Mouse (Mus musculus) neural tube, embryonic 15.5 days (tissue): ENCODE data around the gene Chchd4. TPM values are rescaled to one million over a fixed set of nuclear protein-coding genes. Genes with fewer than 3 reads are reported as not detected.

Experiments used
- ATAC-seq: fragments of 200-750 bp; cut with Nextera tagmentation; 2 replicates; pipeline ENCODE4 v1.8.0; 2017; ENCODE audit warnings: mild to moderate bottlenecking, moderate TSS enrichment, moderate library complexity; ENCODE audit not compliant: low FRiP score
- H3K27ac ChIP-seq: fragments of 300-500 bp; sonication (generic); replicated peaks from 2 replicates; pipeline ENCODE4 v1.5.1; 2015; ENCODE audit warnings: mild to moderate bottlenecking, inconsistent platforms
- H3K27me3 ChIP-seq: fragments of 300-500 bp; sonication (generic); replicated peaks from 2 replicates; pipeline ENCODE4 v1.6.1; 2015; ENCODE audit warnings: inconsistent platforms
- H3K36me3 ChIP-seq: fragments of 300-500 bp; sonication (generic); 2 replicates; pipeline ENCODE4 v1.6.1; 2015; ENCODE audit warnings: inconsistent platforms
- H3K4me1 ChIP-seq: fragments of 300-500 bp; sonication (generic); 2 replicates; pipeline ENCODE4 v1.6.1; 2015; ENCODE audit warnings: inconsistent platforms
- H3K4me2 ChIP-seq: fragments of 300-500 bp; sonication (generic); 2 replicates; pipeline ENCODE4 v1.6.1; 2015; ENCODE audit warnings: inconsistent platforms, mild to moderate bottlenecking, moderate library complexity
- H3K4me3 ChIP-seq: fragments of 300-500 bp; sonication (generic); replicated peaks from 2 replicates; pipeline ENCODE4 v1.5.1; 2015; ENCODE audit warnings: mild to moderate bottlenecking, inconsistent platforms
- H3K9ac ChIP-seq: fragments of 300-500 bp; sonication (generic); replicated peaks from 2 replicates; pipeline ENCODE4 v1.6.1; 2015; ENCODE audit warnings: mild to moderate bottlenecking, inconsistent platforms
- H3K9me3 ChIP-seq: fragments of 300-500 bp; sonication (generic); replicated peaks from 2 replicates; pipeline ENCODE4 v1.6.1; 2016; ENCODE audit warnings: inconsistent platforms
- WGBS: fragments of 180-500 bp; shearing (Covaris S2); methylation state at CpG from one replicate; pipeline ENCODE4 v1.1.7; 2015; ENCODE audit warnings: mixed read lengths; 5-methylcytosine and 5-hydroxymethylcytosine counted together
- polyA plus RNA-seq: library from polyadenylated mRNA; unstranded; fragments of >200 nt; fragmentation: Nextera tagmentation; extraction: Ambion mirVana; gene quantifications from 2 replicates; pipeline ENCODE4 v1.2.1, GENCODE M21; 2015

Chchd4 gene
- polyA plus RNA-seq, 1 experiment from 2014 or later: 40.0 TPM

DNA sequence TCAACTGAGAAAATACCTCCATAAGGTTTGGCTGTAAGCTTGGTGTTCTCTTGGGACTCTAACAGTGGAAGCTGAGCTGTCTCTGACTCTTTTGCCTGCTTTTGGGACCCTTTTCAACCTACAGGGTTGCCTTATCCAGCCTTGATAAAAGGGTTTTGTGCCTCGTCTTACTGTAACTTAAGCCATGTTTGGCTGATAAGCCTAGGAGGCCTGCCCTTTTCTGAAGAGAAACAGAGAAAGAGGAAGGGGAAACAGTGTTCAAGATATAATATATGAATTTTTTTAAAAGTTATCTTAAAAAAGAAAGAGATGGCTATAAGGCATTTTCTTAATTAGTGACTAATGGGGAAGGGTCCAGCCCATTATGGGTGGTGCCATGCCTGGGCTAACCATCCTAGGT is 30.0 kb upstream of the Chchd4 start:
- Histone ChIP-seq H3K4me2 (no peak overlapping the region), H3K27me3 (no peaks in the 10 kb centered on the region), H3K4me1 (no peaks in the 10 kb centered on the region)

DNA sequence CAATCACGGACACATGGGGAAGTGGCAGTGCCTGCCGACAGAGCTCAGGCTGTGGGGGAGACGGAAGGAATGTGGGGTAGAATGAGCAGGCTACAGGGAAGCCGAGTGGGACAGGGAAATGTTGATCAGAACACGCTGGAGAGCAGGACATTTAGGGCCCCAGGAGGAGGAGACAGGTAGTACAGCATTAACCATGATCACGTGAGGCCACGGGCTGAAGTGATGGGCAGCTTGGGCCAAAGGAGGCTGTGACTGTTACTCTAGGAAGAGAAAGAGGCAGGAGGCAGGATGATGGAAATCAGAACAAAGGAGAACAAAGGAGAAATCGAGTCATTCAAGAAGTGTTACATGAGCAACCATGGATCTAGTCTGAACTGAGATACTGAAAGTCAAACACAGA is 21.2 kb upstream of the Chchd4 start:
- H3K9ac ChIP-seq: no peak overlapping the region
- 91% methylated on average over 8 of the region's 8 CpGs for WGBS
- no peaks in the 10 kb centered on the region for H3K9me3 ChIP-seq
- no peak overlapping the region for H3K27ac ChIP-seq
- no peak overlapping the region for H3K4me2 ChIP-seq
- H3K27me3 ChIP-seq: no peaks in the 10 kb centered on the region
- no peak overlapping the region for H3K4me3 ChIP-seq
- no peaks in the 10 kb centered on the region for H3K4me1 ChIP-seq
- peaks cover 90% of the 10 kb centered on the region for H3K36me3 ChIP-seq
- ATAC-seq: no peak

More for the DNA sequence above, 30.0 kb upstream of the Chchd4 start:
- Histone ChIP-seq H3K36me3 (peaks cover 98% of the 10 kb centered on the region), H3K4me3 (no peak overlapping the region), H3K9me3 (no peaks in the 10 kb centered on the region), H3K27ac (no peak overlapping the region), H3K9ac (no peak overlapping the region)
- ATAC-seq: no peak
- WGBS: 90% methylated on average over 1 of the region's 1 CpGs

DNA sequence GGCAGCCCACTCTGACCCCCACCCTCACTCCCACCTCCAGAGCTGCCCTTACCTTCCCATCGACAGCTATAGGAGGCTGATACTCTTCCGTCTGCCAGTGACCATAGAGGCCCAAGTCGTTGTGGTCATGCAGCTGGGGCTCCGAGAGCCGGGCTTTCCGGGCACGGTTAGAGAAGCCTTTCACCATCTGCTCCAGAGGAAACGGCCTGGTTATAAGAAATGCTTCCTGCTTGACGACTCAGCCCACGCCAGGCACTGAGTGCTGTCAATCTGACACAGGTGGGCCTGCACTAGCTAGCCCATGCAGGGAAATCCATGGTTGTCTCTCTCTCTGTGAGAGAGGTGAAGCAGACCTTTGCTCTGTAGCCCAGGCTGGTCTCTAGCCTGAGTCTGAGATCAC is 19.7 kb upstream of the Chchd4 start:
- H3K9ac ChIP-seq: no peak overlapping the region
- ATAC-seq: no peak
- no peak overlapping the region for H3K4me2 ChIP-seq
- H3K4me3 ChIP-seq: no peak overlapping the region
- no peaks in the 10 kb centered on the region for H3K4me1 ChIP-seq
- WGBS: 93% methylated on average over 10 of the region's 10 CpGs
- no peak overlapping the region for H3K27ac ChIP-seq
- H3K27me3 ChIP-seq: no peaks in the 10 kb centered on the region
- peaks cover 85% of the 10 kb centered on the region for H3K36me3 ChIP-seq
- no peaks in the 10 kb centered on the region for H3K9me3 ChIP-seq

DNA sequence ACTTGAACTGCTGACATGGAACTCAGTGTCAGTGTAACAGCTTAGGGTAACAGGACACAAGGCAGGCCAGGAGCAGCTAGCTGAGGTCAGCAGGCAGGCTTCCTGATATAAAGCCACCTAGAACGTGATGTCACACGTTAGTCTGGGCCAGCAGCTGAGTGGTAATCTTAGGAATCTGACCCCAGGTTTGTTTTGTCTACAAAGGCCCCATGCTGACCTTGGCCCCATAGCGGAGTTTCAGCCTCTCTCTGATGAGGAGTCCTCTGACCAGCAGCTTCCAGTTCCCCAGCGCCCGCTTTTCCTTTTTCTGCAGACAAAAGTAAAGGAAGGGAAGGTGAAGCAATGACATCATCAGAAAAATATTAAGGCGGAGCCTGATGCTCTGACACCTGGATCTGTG is 17.7 kb upstream of the Chchd4 start:
- WGBS: 81% methylated on average over 6 of the region's 6 CpGs
- no peak overlapping the region for H3K27ac ChIP-seq
- H3K36me3 ChIP-seq: peaks cover 85% of the 10 kb centered on the region
- no peaks in the 10 kb centered on the region for H3K4me1 ChIP-seq
- H3K27me3 ChIP-seq: no peaks in the 10 kb centered on the region
- no peak overlapping the region for H3K4me3 ChIP-seq
- no peak for ATAC-seq
- H3K9me3 ChIP-seq: no peaks in the 10 kb centered on the region
- no peak overlapping the region for H3K4me2 ChIP-seq
- no peak overlapping the region for H3K9ac ChIP-seq

DNA sequence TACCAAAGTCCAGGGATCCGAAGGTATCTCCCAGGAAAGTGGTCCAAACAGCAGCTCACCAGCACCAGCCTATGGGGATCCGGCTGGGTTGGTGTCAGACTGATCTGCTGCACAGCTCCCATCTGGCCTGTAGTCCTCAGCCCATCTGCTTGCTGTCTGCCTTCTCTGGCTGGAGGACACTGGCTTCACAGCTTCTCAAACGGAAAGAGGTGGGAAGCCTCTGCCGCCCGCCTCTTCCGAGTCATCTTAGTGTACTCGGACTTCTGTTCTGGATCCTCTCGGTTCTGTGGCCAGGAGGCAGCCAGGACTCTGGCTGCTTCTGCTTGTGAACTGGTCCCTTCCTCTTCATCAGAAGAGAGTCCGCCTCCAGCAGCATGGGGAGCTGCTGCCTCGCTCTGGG is 16.5 kb upstream of the Chchd4 start:
- 87% methylated on average over 10 of the region's 10 CpGs for WGBS
- Histone ChIP-seq H3K4me1 (no peaks in the 10 kb centered on the region), H3K4me2 (no peak overlapping the region), H3K27me3 (no peaks in the 10 kb centered on the region), H3K9me3 (no peaks in the 10 kb centered on the region), H3K27ac (no peak overlapping the region), H3K36me3 (peaks cover 86% of the 10 kb centered on the region), H3K4me3 (no peak overlapping the region), H3K9ac (no peak overlapping the region)
- ATAC-seq: no peak

DNA sequence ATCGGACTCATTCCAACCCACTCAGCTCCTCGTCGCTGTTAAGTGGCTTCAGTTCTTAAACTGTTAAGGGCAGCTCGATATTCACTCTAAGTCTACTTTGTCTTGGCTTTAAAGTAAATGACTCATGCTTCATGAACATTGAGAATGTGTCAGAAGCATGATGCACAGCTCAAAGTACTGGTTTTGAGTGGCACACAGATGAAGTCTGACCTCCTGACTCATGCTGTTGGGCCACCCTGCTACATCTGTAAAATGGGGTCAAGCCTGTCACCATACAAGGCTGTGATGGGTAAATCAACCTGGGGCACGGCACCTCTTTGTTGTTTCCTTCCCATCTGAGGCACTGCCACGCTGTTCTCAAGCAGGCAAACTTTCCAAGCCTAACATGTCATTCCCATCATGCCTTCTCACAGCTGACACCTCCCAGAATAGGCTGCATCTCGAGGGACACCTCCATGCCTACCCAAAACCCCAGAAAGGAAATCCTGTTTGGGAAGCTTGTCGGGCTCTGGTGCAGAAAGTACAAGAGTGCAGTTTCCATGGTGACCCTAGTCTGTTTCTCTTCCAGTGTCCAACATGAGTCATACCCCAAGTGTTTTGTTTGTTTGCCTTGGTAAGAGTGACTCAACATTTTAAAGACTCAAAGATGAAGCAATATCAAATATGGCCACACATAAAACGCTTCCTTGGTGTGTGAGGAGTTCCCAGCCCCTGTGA is 15.3 kb upstream of the Chchd4 start:
- Histone ChIP-seq H3K4me1 (no peaks in the 10 kb centered on the region), H3K9ac (no peak overlapping the region), H3K27me3 (no peaks in the 10 kb centered on the region), H3K9me3 (no peaks in the 10 kb centered on the region), H3K4me2 (no peak overlapping the region), H3K36me3 (peaks cover 89% of the 10 kb centered on the region), H3K27ac (no peak overlapping the region), H3K4me3 (no peak overlapping the region)
- WGBS: 88% methylated on average over 9 of the region's 9 CpGs
- no peak for ATAC-seq

DNA sequence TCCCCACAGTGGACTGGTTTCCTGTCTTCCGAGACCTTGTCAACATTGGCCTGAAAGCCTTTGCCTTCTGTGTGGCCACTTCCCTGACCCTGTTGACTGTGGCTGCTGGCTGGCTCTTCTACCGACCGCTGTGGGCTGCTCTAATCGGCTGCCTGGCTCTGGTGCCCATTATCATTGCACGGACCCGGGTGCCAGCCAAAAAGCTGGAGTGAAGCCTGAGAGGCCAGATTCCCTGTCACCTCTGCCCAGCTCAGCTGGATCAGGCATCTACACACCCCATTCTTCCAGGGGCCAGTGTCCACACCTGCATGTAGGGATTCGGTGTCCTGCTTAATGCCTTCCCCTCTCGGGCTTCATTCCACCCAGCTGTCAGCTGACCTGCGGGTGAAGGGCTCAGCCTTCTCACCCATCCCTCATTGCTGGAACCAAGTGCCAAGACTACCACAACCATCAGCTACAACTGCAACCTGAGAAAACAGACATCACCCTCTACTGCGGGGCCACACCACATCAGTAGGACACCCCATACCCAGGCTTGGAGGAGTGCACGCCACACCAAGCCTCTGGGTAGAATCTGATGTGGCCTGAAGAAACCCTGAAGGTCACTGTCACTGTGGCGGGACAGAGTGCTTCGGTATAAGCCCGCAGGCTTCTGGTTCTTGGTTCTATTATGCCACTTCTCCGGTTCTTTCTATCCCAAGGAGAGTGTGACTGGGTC is 13.5 kb upstream of the Chchd4 start:
- 93% methylated on average over 15 of the region's 15 CpGs for WGBS
- no peak for ATAC-seq
- Histone ChIP-seq H3K4me3 (no peak overlapping the region), H3K27me3 (no peaks in the 10 kb centered on the region), H3K4me1 (no peaks in the 10 kb centered on the region), H3K36me3 (peaks cover 94% of the 10 kb centered on the region), H3K4me2 (no peak overlapping the region), H3K9ac (no peak overlapping the region), H3K9me3 (no peaks in the 10 kb centered on the region), H3K27ac (no peak overlapping the region)

DNA sequence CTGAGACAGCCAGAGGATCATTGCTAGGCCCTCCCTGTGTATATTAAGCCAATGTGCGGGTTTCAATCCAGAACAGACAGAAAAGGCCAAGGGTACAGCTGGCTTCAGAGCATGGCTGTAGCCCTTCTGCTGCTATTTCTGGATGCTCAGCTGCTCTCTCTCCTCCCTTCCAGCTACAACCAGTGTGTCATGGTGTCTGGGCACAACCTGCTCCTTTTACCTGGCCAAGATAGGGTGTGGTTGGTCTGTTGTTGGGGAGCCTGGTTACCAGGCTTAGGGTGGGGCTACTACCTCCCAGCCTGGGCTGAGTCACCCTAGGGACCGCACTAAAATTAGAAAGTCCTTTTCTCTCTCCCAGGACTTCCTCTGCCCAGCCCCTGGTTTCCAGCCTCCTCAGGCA is 10.0 kb upstream of the Chchd4 start:
- H3K9me3 ChIP-seq: no peaks in the 10 kb centered on the region
- 100% methylated on average over 2 of the region's 2 CpGs for WGBS
- H3K27me3 ChIP-seq: no peaks in the 10 kb centered on the region
- no peak for ATAC-seq
- H3K36me3 ChIP-seq: peaks cover 100% of the 10 kb centered on the region
- H3K27ac ChIP-seq: no peak overlapping the region
- H3K4me2 ChIP-seq: no peak overlapping the region
- no peaks in the 10 kb centered on the region for H3K4me1 ChIP-seq
- H3K9ac ChIP-seq: no peak overlapping the region
- no peak overlapping the region for H3K4me3 ChIP-seq

DNA sequence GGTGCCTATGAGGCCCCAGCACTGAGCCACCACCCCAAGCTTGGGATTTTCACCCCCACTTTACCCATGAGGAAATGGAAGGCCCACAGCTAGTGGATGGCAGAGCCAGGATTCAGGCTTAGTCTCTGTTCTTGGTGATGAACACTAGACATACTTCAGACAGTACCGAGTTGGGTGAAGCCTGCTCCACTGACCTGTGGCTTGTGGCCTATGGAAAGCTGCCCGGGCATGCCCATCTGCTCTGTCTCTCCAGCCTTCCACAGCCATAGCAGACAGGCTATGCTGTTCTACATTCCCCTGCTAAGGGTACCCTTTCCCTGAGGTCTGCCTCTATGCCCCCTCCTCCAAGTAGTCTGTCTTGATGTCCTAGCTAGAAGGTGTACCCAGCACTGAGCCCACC is 3.2 kb upstream of the Chchd4 start:
- no peak overlapping the region for H3K9ac ChIP-seq
- ATAC-seq: no peak
- H3K4me2 ChIP-seq: no peak overlapping the region
- no peaks in the 10 kb centered on the region for H3K27me3 ChIP-seq
- H3K27ac ChIP-seq: no peak overlapping the region
- 98% methylated on average over 2 of the region's 2 CpGs for WGBS
- peaks cover 44% of the 10 kb centered on the region for H3K36me3 ChIP-seq
- peaks cover 30% of the 10 kb centered on the region for H3K4me1 ChIP-seq
- no peaks in the 10 kb centered on the region for H3K9me3 ChIP-seq
- no peak overlapping the region for H3K4me3 ChIP-seq

DNA sequence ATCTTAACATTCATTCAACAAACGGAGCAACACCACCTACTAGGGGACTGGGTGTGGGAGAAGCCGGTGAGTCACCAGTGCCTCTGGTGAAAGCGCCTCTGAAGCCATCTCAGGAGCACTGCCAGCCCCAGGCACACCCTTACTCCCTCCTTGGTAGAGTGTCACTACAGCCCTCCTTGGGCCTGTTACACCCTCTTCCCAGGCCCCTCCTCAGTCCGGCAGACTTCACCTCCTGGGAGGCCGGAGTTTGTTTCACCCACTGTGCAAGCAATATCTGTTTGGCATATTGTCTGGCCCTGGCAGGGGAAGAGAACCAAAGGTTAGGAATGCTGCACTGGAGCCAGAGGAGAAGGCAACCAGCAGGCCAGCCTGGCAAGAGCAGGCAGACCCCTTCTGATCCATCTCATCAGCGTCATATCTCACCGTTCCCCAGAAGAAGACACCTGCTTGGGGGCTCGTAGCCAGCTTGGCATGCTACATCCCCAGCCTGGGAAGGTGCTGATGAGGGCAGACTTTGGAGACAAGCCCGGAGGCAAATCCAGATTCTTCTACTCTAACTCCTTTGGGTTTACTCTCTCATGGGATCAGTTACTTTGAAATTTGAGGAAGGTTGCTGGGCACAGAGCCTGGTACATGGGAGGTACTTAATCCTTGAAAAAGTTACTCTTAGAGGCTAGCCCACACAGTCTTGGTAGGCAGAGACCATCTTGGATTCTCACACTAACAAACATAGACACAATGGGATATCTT is 1.3 kb upstream of the Chchd4 start:
- Histone ChIP-seq H3K9me3 (no peaks in the 10 kb centered on the region), H3K4me1 (peaks cover 34% of the 10 kb centered on the region), H3K9ac (peak overlapping the region; percentile 66), H3K4me3 (peak overlapping the region; percentile 63), H3K27me3 (no peaks in the 10 kb centered on the region), H3K4me2 (peak overlapping the region; percentile 74), H3K27ac (no peak overlapping the region), H3K36me3 (peaks cover 28% of the 10 kb centered on the region)
- ATAC-seq: no peak
- WGBS: 58% methylated on average over 9 of the region's 9 CpGs

DNA sequence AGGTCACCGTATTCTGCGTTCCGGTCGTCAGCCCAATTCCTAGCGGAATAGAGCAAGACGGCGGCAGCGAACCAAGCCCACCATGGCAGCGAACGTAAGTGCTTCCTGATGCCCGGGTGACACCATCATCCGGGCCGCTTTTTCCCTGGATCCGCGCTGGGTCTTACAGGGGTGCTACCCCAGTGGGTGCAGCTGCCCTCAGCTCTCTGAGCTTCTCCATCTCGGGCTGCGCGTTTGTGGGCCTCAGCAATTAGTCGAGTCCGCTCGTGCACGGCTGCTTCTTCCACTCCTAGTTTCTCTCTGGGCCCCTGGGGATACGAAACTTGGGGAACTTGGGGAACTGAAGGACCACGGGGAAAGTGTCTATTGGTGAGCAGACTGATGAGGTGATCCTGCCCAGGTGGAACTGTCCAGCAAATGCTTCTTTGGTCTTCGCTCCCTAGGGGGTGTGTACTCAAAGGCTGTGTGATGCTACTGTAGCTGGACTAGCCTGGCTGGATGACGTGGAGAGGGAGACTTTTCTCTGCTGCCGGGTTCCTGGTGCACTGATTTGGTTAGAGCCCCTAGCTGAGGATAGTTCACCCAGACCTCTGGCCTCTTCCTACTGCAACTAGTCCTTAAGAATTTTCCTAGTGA is 577 bp upstream of the Chchd4 start:
- Histone ChIP-seq H3K4me2 (peak overlapping the region; percentile 74), H3K27me3 (no peaks in the 10 kb centered on the region), H3K4me1 (peaks cover 34% of the 10 kb centered on the region), H3K27ac (peak overlapping the region; percentile 69), H3K4me3 (peak overlapping the region; percentile 63), H3K9ac (peak overlapping the region; percentile 66), H3K36me3 (peaks cover 21% of the 10 kb centered on the region), H3K9me3 (no peaks in the 10 kb centered on the region)
- ATAC-seq: peak; percentile 48
- under 1% methylated on average over 27 of the region's 27 CpGs for WGBS
